9 mouse cellular contexts compared by ENCODE assay signal in genomic region chr4:41653296-41653695, GRCm38 (mm10). TPM values are rescaled to one million over a fixed set of nuclear protein-coding genes. Genes with fewer than 3 reads are reported as not detected.
DNase-seq lines count a peak whose midpoint lies in the region; ATAC-seq and TF ChIP-seq lines count a peak whose summit lies in the region.
"Had no signal": no experiment of that assay in that cellular context is flagged by ENCODE, and none has a peak within 500 bp of the region (broad histone marks: within the 10 kb centered on the region; RNA-seq: fewer than 3 reads in every experiment).

No protein-coding gene starts in this region.

- H3K9me3 ChIP-seq in kidney, embryonic 15.5 days (replicated peaks), result no peaks in the 10 kb centered on the region
- H3K9me3 ChIP-seq: stomach, embryonic 15.5 days had no signal

- H3K27ac ChIP-seq in kidney, embryonic 15.5 days, result no peak overlapping the region
- no peak overlapping the region for H3K27ac ChIP-seq in olfactory bulb, adult 2 months (ENCODE audit: insufficient read depth, low read depth, low read length)
- H3K27ac ChIP-seq: stomach, embryonic 15.5 days had no signal

- peak; percentile 49; the same call in 1 of the 2 replicates for ATAC-seq in kidney, embryonic 15.5 days (replicated peaks; ENCODE audit: low FRiP score)

- 41% methylated on average over 6 of the region's 6 CpGs for WGBS in kidney, embryonic 15.5 days
- WGBS in lung, adult 2 months, result 52% methylated on average over 6 of the region's 6 CpGs
- 41% methylated on average over 6 of the region's 6 CpGs for WGBS in olfactory bulb, adult 2 months

- peaks cover 9% of the 10 kb centered on the region; the same call in 1 of the 2 replicates for H3K36me3 ChIP-seq in kidney, embryonic 15.5 days
- H3K36me3 ChIP-seq: stomach, embryonic 15.5 days had no signal

- H3K4me2 ChIP-seq in kidney, embryonic 15.5 days, result no peak overlapping the region
- H3K4me2 ChIP-seq: stomach, embryonic 15.5 days had no signal

- TF ChIP-seq POLR2A in lung, adult 2 months (IDR thresholded peaks at IDR 0.05; ENCODE audit: borderline replicate concordance, extremely low read depth, low read depth, low read length), result no peak
- no peak for TF ChIP-seq POLR2A in olfactory bulb, adult 2 months (IDR thresholded peaks at IDR 0.05; ENCODE audit: insufficient read depth, low read depth, low read length)

- peak; percentile 69 for TF ChIP-seq CTCF in lung, adult 2 months (IDR thresholded peaks at IDR 0.05; ENCODE audit: insufficient read depth, low read length)
- TF ChIP-seq CTCF in olfactory bulb, adult 2 months (IDR thresholded peaks at IDR 0.05; ENCODE audit: insufficient read depth, low read depth, low read length), result peak; percentile 79

- H3K4me1 ChIP-seq in kidney, embryonic 15.5 days, result peaks cover 18% of the 10 kb centered on the region
- H3K4me1 ChIP-seq in lung, adult 2 months (ENCODE audit: control insufficient read depth, insufficient read depth, low read length), result no peaks in the 10 kb centered on the region
- H3K4me1 ChIP-seq in olfactory bulb, adult 2 months (ENCODE audit: control insufficient read depth, insufficient read depth, low read length), result peaks cover 2% of the 10 kb centered on the region
- H3K4me1 ChIP-seq: stomach, embryonic 15.5 days had no signal

- H3K4me3 ChIP-seq in kidney, embryonic 15.5 days (replicated peaks), result no peak overlapping the region
- H3K4me3 ChIP-seq in lung, adult 2 months (replicated peaks; ENCODE audit: extremely low read depth, low read depth, low read length), result no peak overlapping the region
- no peak overlapping the region for H3K4me3 ChIP-seq in olfactory bulb, adult 2 months (ENCODE audit: insufficient read depth, low read depth, low read length)
- H3K4me3 ChIP-seq: stomach, embryonic 15.5 days had no signal

- no peak overlapping the region for H3K9ac ChIP-seq in kidney, embryonic 15.5 days
- H3K9ac ChIP-seq: stomach, embryonic 15.5 days had no signal

- peak; percentile 72 for DNase-seq in 416B (ENCODE audit: low read depth)
- DNase-seq in R1 (ENCODE audit: low read depth, low spot score), result peak; percentile 87
- DNase-seq in cerebellum, postnatal 4 days (ENCODE audit: low spot score in 2 of 2), result peak; percentile 68 to 86
- peak; percentile 84 for DNase-seq in gastrocnemius, postnatal 10 days
- DNase-seq in lung, adult 2 months, result peak; percentile 68
- DNase-seq in urinary bladder, postnatal 25 days (ENCODE audit: low spot score), result peak; percentile 79

- H3K27me3 ChIP-seq in kidney, embryonic 15.5 days, result no peaks in the 10 kb centered on the region
- H3K27me3 ChIP-seq: stomach, embryonic 15.5 days had no signal

RNA-seq across cellular contexts. Expression of gene Enho, which starts 13.2 kb away (rescaled TPM):
- total RNA-seq in gastrocnemius, postnatal 10 days (2021), result 10 to 100 TPM; 12.9 to 14.5 TPM
- 19.1 and 22.6 TPM in 2 replicates for polyA plus RNA-seq in kidney, embryonic 15.5 days (2015; fragmentation: Nextera tagmentation; extraction: Ambion mirVana)
- 36.4 and 48.9 TPM in 2 replicates for polyA plus RNA-seq in lung, adult 2 months (2012; rRNA removed)
- polyA plus RNA-seq in olfactory bulb, adult 2 months (2012; ENCODE audit: insufficient read depth, insufficient read length, low replicate concordance, missing spikeins), result not detected in 2 replicates

RNA-seq across cellular contexts. Expression of gene Cntfr, which starts 43.6 kb away (rescaled TPM):
- 10 to 100 TPM; 20.1 to 28.2 TPM for total RNA-seq in gastrocnemius, postnatal 10 days (2021)
- 19.8 and 22.1 TPM in 2 replicates for polyA plus RNA-seq in kidney, embryonic 15.5 days (2015; fragmentation: Nextera tagmentation; extraction: Ambion mirVana)
- 10.5 and 14.0 TPM in 2 replicates for polyA plus RNA-seq in lung, adult 2 months (2012; rRNA removed)
- not detected in 2 replicates for polyA plus RNA-seq in olfactory bulb, adult 2 months (2012; ENCODE audit: insufficient read depth, insufficient read length, low replicate concordance, missing spikeins)

RNA-seq across cellular contexts. Expression of gene Il11ra1, which starts 46.5 kb away (rescaled TPM):
- 10 to 100 TPM; 74.3 to 75.3 TPM for total RNA-seq in gastrocnemius, postnatal 10 days (2021)
- polyA plus RNA-seq in kidney, embryonic 15.5 days (2015; fragmentation: Nextera tagmentation; extraction: Ambion mirVana), result 137 and 157 TPM in 2 replicates
- polyA plus RNA-seq in lung, adult 2 months (2012; rRNA removed), result 107 and 109 TPM in 2 replicates
- not detected in 2 replicates for polyA plus RNA-seq in olfactory bulb, adult 2 months (2012; ENCODE audit: insufficient read depth, insufficient read length, low replicate concordance, missing spikeins)

Comparison
In these comparisons a context has a peak if more than half of its experiments do, and no peak if none do; other contexts are left out.
1. RNA of gene Enho, which starts 13.2 kb away (polyA plus RNA-seq): 36.4 to 48.9 TPM in lung, adult 2 months and 19.1 to 22.6 TPM in kidney, embryonic 15.5 days; not detected in olfactory bulb, adult 2 months; every median in the first group is over 10 times any median in the second.
2. RNA of gene Cntfr, which starts 43.6 kb away (polyA plus RNA-seq): 19.8 to 22.1 TPM in kidney, embryonic 15.5 days and 10.5 to 14.0 TPM in lung, adult 2 months; not detected in olfactory bulb, adult 2 months; every median in the first group is over 10 times any median in the second.
3. RNA of gene Il11ra1, which starts 46.5 kb away (polyA plus RNA-seq): 137 to 157 TPM in kidney, embryonic 15.5 days and 107 to 109 TPM in lung, adult 2 months; not detected in olfactory bulb, adult 2 months; every median in the first group is over 100 times any median in the second.
4. Peak in every context shown above with its lines, with median percentiles within 50 percentile points of each other: DNase-seq.